Mouse (Mus musculus): ENCODE data around the gene Gne. TPM values are rescaled to one million over a fixed set of nuclear protein-coding genes. Genes with fewer than 3 reads are reported as not detected.
A peak's percentile ranks its signal among the peaks of the same experiment; 100 is the strongest.

Gene Gne
- polyA plus RNA-seq, 2 experiments = 8.5 to 21.3 TPM

DNA sequence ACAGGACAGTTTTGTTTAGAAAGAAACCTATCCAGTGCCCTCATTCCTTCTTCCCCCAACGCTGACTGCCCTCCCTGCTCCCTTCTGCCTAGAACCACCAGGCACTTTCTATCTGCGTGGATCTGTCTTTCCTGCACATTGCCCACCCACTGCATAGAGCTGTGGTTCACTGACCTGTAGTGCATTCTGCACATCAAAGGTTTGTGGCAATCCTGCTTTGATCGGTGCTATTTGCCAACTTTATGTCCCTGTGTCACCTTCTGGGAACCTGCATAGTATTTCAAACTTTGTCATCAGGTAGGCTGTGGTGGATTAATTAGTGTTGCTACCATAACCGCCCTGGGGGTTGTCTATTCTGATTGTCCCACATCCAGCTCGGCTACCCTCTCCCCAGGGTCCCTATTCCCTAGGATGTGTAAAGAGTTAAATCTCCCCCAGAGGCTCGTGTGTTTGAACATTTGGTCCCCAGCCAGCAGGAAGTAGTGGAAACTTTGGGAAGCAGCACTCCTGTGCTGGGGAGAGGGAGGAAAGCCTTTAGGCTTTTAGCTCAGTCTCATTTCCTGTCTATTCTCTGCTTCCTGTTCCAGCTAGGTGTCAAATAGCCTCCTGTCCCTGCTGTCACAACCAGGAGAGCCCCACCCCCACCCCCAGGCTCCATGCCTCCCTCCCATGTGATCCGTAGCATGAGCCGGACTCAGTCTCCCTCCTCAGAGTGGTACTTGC lies 20.4 kb upstream of the Gne start:
- Histone ChIP-seq H3K36me3 (replicated peaks; ENCODE audit: control insufficient read depth, insufficient read depth, low read depth) (no peaks in the 10 kb centered on the region), H3K4me2 (ENCODE audit: low read depth) (no peak overlapping the region), H3K27me3 (ENCODE audit: control insufficient read depth, insufficient read depth, low read length) (no peaks in the 10 kb centered on the region), H3K4me3 (ENCODE audit: insufficient read depth in 1 of 2, low read depth in 2 of 2, low read length in 2 of 2) (no peak overlapping the region), H3K4me1 (replicated peaks; ENCODE audit: control insufficient read depth in 2 of 2, insufficient read depth in 2 of 2, low read length in 1 of 2) (peaks cover 0 to 7% of the 10 kb centered on the region in 2 experiments; a peak in 1 of 4 replicates), H3K27ac (no peak overlapping the region), H3K9ac (replicated peaks) (no peak overlapping the region), H3K9me3 (ENCODE audit: control insufficient read depth, low read length) (no peaks in the 10 kb centered on the region)
- TF ChIP-seq EP300 (IDR thresholded peaks at IDR 0.05; ENCODE audit: low read depth) = no peak
- no peak for TF ChIP-seq CTCF (IDR thresholded peaks at IDR 0.05; ENCODE audit: low read depth)
- DNase-seq (ENCODE audit: low read depth in 3 of 3, low spot score in 3 of 3) = no peak
- WGBS (ENCODE audit: insufficient replicate concordance) = 37% methylated on average over 8 of the region's 8 CpGs
- no peak for ATAC-seq (ENCODE audit: insufficient read depth)

DNA sequence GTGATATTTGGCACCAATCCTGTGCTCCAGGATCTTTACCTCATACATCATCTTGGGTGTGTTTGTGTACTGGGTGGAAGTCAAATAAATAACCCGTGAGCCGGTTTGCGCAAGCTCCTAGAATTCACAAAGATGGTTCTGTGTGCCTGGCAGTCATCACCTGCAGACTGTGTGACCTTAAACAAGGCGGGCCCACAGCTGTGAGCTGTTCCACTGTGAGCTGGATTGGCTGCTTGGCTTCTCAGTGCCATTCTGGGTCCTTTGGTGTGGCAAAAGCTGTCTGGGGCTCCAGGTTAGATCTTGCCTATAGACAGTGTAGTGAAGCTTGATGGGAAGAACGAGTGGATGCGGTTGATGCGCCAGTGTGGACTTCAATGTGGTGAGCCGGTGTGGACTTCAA lies 19.6 kb upstream of the Gne start:
- TF ChIP-seq CTCF (IDR thresholded peaks at IDR 0.05; ENCODE audit: low read depth) (no peak), EP300 (IDR thresholded peaks at IDR 0.05; ENCODE audit: low read depth) (no peak)
- DNase-seq (ENCODE audit: low read depth in 3 of 3, low spot score in 3 of 3) = no peak
- no peak for ATAC-seq (ENCODE audit: insufficient read depth)

DNA sequence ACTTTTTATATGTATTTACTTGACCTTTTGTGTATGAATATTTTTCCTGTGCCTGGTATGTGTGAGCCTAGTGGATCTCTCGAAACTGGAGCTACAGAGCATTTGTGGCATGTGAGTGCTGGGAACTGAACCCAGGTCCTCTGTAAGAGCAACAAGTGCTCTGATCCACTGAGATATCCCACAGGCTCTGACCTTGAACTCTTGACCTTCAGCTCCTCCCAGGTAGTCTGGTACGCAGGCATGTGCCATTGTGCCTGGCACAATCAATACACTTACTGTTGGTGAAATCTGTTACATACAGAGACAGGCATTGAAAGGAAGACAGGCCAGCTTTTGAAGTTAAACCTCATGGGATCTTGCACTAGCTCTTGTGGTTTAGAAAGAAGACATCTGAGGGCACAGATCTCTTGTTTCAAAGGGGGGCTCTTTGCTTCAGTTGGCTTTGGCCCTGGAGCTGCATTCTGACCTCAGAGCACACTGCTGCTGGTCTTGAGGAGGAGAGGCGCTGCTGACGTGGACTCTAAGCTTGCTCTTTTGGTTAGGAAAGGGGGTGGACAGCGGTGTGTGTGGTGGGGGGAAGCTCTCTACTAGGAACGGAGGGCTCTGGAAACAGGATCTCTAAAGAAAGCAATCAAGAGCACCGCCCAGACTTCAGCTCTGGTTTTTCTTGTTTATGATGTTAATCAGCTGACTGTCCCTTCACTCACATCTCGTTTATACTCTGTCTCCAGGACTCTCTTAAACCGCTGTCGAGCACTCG lies 13.8 kb upstream of the Gne start:
- no peak for ATAC-seq (ENCODE audit: insufficient read depth)
- no peak for DNase-seq (ENCODE audit: low read depth in 3 of 3, low spot score in 3 of 3)

More for the DNA sequence above, 19.6 kb upstream of the Gne start:
- Histone ChIP-seq H3K4me1 (replicated peaks; ENCODE audit: control insufficient read depth in 2 of 2, insufficient read depth in 2 of 2, low read length in 1 of 2) (peaks cover 0 to 7% of the 10 kb centered on the region in 2 experiments; a peak in 1 of 4 replicates), H3K9ac (replicated peaks) (no peak overlapping the region), H3K4me3 (ENCODE audit: insufficient read depth in 1 of 2, low read depth in 2 of 2, low read length in 2 of 2) (no peak overlapping the region), H3K27ac (no peak overlapping the region), H3K27me3 (ENCODE audit: control insufficient read depth, insufficient read depth, low read length) (no peaks in the 10 kb centered on the region), H3K4me2 (ENCODE audit: low read depth) (no peak overlapping the region), H3K36me3 (replicated peaks; ENCODE audit: control insufficient read depth, insufficient read depth, low read depth) (no peaks in the 10 kb centered on the region), H3K9me3 (ENCODE audit: control insufficient read depth, low read length) (no peaks in the 10 kb centered on the region)
- 78% methylated on average over 8 of the region's 8 CpGs for WGBS (ENCODE audit: insufficient replicate concordance)

DNA sequence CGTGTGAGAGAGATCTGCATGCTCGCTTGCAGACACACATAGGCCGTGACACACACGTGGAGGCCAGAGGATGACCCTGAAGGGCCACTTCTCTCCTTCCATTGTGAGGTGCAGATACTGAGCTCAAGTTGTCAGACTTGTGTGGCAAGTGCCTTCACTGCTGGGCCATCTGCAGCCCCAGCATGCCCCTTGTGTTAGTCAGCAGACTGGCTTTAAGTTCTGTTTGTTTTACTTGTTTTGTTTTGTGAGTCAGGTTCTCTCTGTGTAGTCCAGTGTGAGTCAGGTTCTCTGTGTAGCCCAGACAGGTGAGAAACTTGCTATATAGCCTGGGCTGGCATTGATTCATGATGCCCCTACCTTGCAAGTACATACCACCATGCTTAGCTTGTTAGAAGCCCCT lies 10.5 kb upstream of the Gne start:
- TF ChIP-seq EP300 (IDR thresholded peaks at IDR 0.05; ENCODE audit: low read depth) (no peak), CTCF (IDR thresholded peaks at IDR 0.05; ENCODE audit: low read depth) (no peak)
- H3K4me3 ChIP-seq (ENCODE audit: insufficient read depth in 1 of 2, low read depth in 2 of 2, low read length in 2 of 2) = no peak overlapping the region
- H3K4me1 ChIP-seq (replicated peaks; ENCODE audit: control insufficient read depth in 2 of 2, insufficient read depth in 2 of 2, low read length in 1 of 2) = peaks cover 6 to 13% of the 10 kb centered on the region in 2 experiments
- H3K36me3 ChIP-seq (replicated peaks; ENCODE audit: control insufficient read depth, insufficient read depth, low read depth) = no peaks in the 10 kb centered on the region
- ATAC-seq (ENCODE audit: insufficient read depth) (no peak), DNase-seq (ENCODE audit: low read depth in 3 of 3, low spot score in 3 of 3) (no peak)
- H3K27me3 ChIP-seq (ENCODE audit: control insufficient read depth, insufficient read depth, low read length) = no peaks in the 10 kb centered on the region
- no peak overlapping the region for H3K27ac ChIP-seq
- H3K9me3 ChIP-seq (ENCODE audit: control insufficient read depth, low read length) = no peaks in the 10 kb centered on the region
- H3K9ac ChIP-seq (replicated peaks) = no peak overlapping the region
- H3K4me2 ChIP-seq (ENCODE audit: low read depth) = no peak overlapping the region
- WGBS (ENCODE audit: insufficient replicate concordance) = 70% methylated on average over 4 of the region's 4 CpGs

More for the DNA sequence above, 13.8 kb upstream of the Gne start:
- no peak overlapping the region for H3K4me2 ChIP-seq (ENCODE audit: low read depth)
- no peaks in the 10 kb centered on the region for H3K27me3 ChIP-seq (ENCODE audit: control insufficient read depth, insufficient read depth, low read length)
- no peak overlapping the region for H3K9ac ChIP-seq (replicated peaks)
- TF ChIP-seq EP300 (IDR thresholded peaks at IDR 0.05; ENCODE audit: low read depth) (no peak), CTCF (IDR thresholded peaks at IDR 0.05; ENCODE audit: low read depth) (no peak)
- no peak overlapping the region for H3K27ac ChIP-seq
- H3K9me3 ChIP-seq (ENCODE audit: control insufficient read depth, low read length) = no peaks in the 10 kb centered on the region
- no peak overlapping the region for H3K4me3 ChIP-seq (ENCODE audit: insufficient read depth in 1 of 2, low read depth in 2 of 2, low read length in 2 of 2)
- 42% methylated on average over 11 of the region's 11 CpGs for WGBS (ENCODE audit: insufficient replicate concordance)
- no peaks in the 10 kb centered on the region for H3K36me3 ChIP-seq (replicated peaks; ENCODE audit: control insufficient read depth, insufficient read depth, low read depth)
- H3K4me1 ChIP-seq (replicated peaks; ENCODE audit: control insufficient read depth in 2 of 2, insufficient read depth in 2 of 2, low read length in 1 of 2) = peaks cover 0 to 2% of the 10 kb centered on the region in 2 experiments; a peak in 2 of 4 replicates

DNA sequence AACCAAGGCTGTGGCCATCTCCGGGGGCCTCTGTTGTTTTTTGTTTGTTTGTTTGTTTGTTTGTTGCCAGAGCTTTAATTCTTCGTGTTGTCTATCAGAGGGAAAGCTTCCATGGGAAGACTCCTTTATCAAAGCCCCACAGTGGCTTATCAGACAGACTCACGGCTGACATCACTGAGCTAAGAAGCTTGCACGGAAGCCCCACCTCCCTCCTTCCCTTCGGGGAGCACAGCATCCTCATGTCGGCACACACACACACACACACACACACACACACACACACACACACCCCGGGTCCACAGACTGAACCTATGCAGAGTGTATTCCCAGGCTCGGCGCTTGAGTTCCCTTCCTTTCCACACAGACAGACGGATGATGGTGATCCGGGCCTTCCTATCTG lies 8.4 kb upstream of the Gne start:
- H3K9me3 ChIP-seq (ENCODE audit: control insufficient read depth, low read length) = no peaks in the 10 kb centered on the region
- DNase-seq (ENCODE audit: low read depth in 3 of 3, low spot score in 3 of 3) (peak; percentile 67 to 73 (median 72)), ATAC-seq (ENCODE audit: insufficient read depth) (peak; percentile 86)
- H3K4me1 ChIP-seq (replicated peaks; ENCODE audit: control insufficient read depth in 2 of 2, insufficient read depth in 2 of 2, low read length in 1 of 2) = peaks cover 6 to 13% of the 10 kb centered on the region in 2 experiments
- no peaks in the 10 kb centered on the region for H3K36me3 ChIP-seq (replicated peaks; ENCODE audit: control insufficient read depth, insufficient read depth, low read depth)
- no peak overlapping the region for H3K9ac ChIP-seq (replicated peaks)
- no peak for TF ChIP-seq CTCF (IDR thresholded peaks at IDR 0.05; ENCODE audit: low read depth)
- TF ChIP-seq EP300 (IDR thresholded peaks at IDR 0.05; ENCODE audit: low read depth) = peak; percentile 67
- no peak overlapping the region; the same call in 1 of the 2 replicates for H3K27ac ChIP-seq
- WGBS (ENCODE audit: insufficient replicate concordance) = 48% methylated on average over 11 of the region's 11 CpGs
- H3K27me3 ChIP-seq (ENCODE audit: control insufficient read depth, insufficient read depth, low read length) = no peaks in the 10 kb centered on the region
- H3K4me2 ChIP-seq (ENCODE audit: low read depth) = peak overlapping the region; percentile 38; the same call in 1 of the 2 replicates
- H3K4me3 ChIP-seq (ENCODE audit: insufficient read depth in 1 of 2, low read depth in 2 of 2, low read length in 2 of 2) = no peak overlapping the region

Measured in liver, embryonic 14.5 days (tissue).